Mouse (Mus musculus) liver, embryonic 14.5 days (tissue): ENCODE data around the gene Gas7. TPM values are rescaled to one million over a fixed set of nuclear protein-coding genes. Genes with fewer than 3 reads are reported as not detected.

ENCODE experiments used
- ATAC-seq: fragments of 200-750 bp; cut with Nextera tagmentation; 2 replicates; pipeline ENCODE4 v1.8.0; 2017; ENCODE audit warnings: moderate number of reproducible peaks, mild to moderate bottlenecking, moderate library complexity; ENCODE audit not compliant: insufficient read depth
- DNase-seq, 3 experiments: peaks; one replicate each; pipeline ENCODE4 v3.0.0-alpha.2; 2012 to 2013; ENCODE audit warnings: low read depth in 3 of 3, low spot score in 3 of 3
- H3K27ac ChIP-seq: fragments of 300-500 bp; sonication (generic); 2 replicates; pipeline ENCODE4 v1.5.1; 2014; ENCODE audit warnings: moderate library complexity, mild to moderate bottlenecking, control low read depth, inconsistent platforms
- H3K27me3 ChIP-seq: fragments of 300-500 bp; sonication (generic); 2 replicates; pipeline ENCODE4 v1.6.1; 2014; ENCODE audit warnings: mild to moderate bottlenecking, low read length, moderate library complexity; ENCODE audit not compliant: control insufficient read depth, insufficient read depth
- H3K36me3 ChIP-seq: fragments of 300-500 bp; sonication (generic); replicated peaks from 2 replicates; pipeline ENCODE4 v1.6.1; 2014; ENCODE audit warnings: low read depth; ENCODE audit not compliant: control insufficient read depth, insufficient read depth
- H3K4me1 ChIP-seq, 2 experiments: fragments of 200-500 bp in 1 of 2; fragments of 300-500 bp in 1 of 2; sonication (generic) in 1 of 2; replicated peaks; 2 replicates each; pipeline ENCODE4 v1.6.1; 2012 to 2014; ENCODE audit warnings: antibody characterized with exemption in 1 of 2, inconsistent platforms in 1 of 2, low read length in 1 of 2; ENCODE audit not compliant: control insufficient read depth in 2 of 2, insufficient read depth in 2 of 2
- H3K4me2 ChIP-seq: fragments of 300-500 bp; sonication (generic); 2 replicates; pipeline ENCODE4 v1.6.1; 2014; ENCODE audit warnings: low read depth, mild to moderate bottlenecking, control low read depth, moderate library complexity
- H3K4me3 ChIP-seq, 2 experiments: fragments of 200-500 bp in 1 of 2; fragments of 300-500 bp in 1 of 2; sonication (generic) in 1 of 2; 2 replicates each; pipeline ENCODE4 v1.5.1; 2012 to 2014; ENCODE audit warnings: low read depth in 2 of 2, low read length in 2 of 2, mild to moderate bottlenecking in 2 of 2, control low read depth in 1 of 2, inconsistent platforms in 1 of 2, moderate library complexity in 1 of 2; ENCODE audit not compliant: insufficient read depth in 1 of 2
- H3K9ac ChIP-seq: fragments of 300-500 bp; sonication (generic); replicated peaks from 2 replicates; pipeline ENCODE4 v1.6.1; 2014; ENCODE audit warnings: mild to moderate bottlenecking, control low read depth, moderate library complexity
- H3K9me3 ChIP-seq: fragments of 300-500 bp; sonication (generic); 2 replicates; pipeline ENCODE4 v1.6.1; 2016; ENCODE audit warnings: low read length, mixed read lengths; ENCODE audit not compliant: control insufficient read depth
- CTCF ChIP-seq: IDR thresholded peaks from 2 replicates; pipeline ENCODE4 v1.5.1; 2016; ENCODE audit warnings: antibody characterized with exemption, low read depth, control low read depth
- EP300 ChIP-seq: IDR thresholded peaks from 2 replicates; pipeline ENCODE4 v1.6.1; 2016; ENCODE audit warnings: antibody characterized with exemption, low read depth
- WGBS: fragments of 180-500 bp; shearing (Covaris S2); extraction: QIAGEN DNeasy Blood & Tissue Kit; methylation state at CpG from one replicate; pipeline ENCODE4 v1.1.7; 2014; ENCODE audit not compliant: insufficient replicate concordance; 5-methylcytosine and 5-hydroxymethylcytosine counted together
- polyA plus RNA-seq, 2 experiments: library from polyadenylated mRNA; depleted of rRNA in 1 of 2; stranded (reverse) in 1 of 2; unstranded in 1 of 2; fragments of >200 nt; fragmentation: Nextera tagmentation in 1 of 2; extraction: Ambion mirVana in 1 of 2; gene quantifications; 2 replicates each; pipeline versions ENCODE4 v1.2.1 to v1.2.3; 2012 to 2014

Gene Gas7
- polyA plus RNA-seq, 2 experiments: 0.49 to 1.1 TPM

GRCm38 (mm10) chr11:67559522-67559921 is 104.3 kb downstream of the Gas7 start:
- H3K27ac ChIP-seq: no peak overlapping the region
- WGBS: 26% methylated on average over 5 of the region's 5 CpGs
- DNase-seq: no peak
- peaks cover 0 to 23% of the 10 kb centered on the region in 2 experiments; a peak in 2 of 4 replicates for H3K4me1 ChIP-seq
- no peak overlapping the region for H3K9ac ChIP-seq
- no peak overlapping the region for H3K4me3 ChIP-seq
- H3K27me3 ChIP-seq: no peaks in the 10 kb centered on the region
- H3K36me3 ChIP-seq: no peaks in the 10 kb centered on the region
- H3K9me3 ChIP-seq: no peaks in the 10 kb centered on the region
- H3K4me2 ChIP-seq: no peak overlapping the region
- no peak for ATAC-seq
- no peak for TF ChIP-seq EP300
- no peak for TF ChIP-seq CTCF

GRCm38 (mm10) chr11:67561631-67562030 is 106.4 kb downstream of the Gas7 start:
- Histone ChIP-seq H3K27ac (no peak overlapping the region), H3K4me2 (no peak overlapping the region), H3K9me3 (no peaks in the 10 kb centered on the region), H3K27me3 (no peaks in the 10 kb centered on the region), H3K4me3 (no peak overlapping the region), H3K9ac (no peak overlapping the region), H3K36me3 (no peaks in the 10 kb centered on the region), H3K4me1 (peaks cover 0 to 23% of the 10 kb centered on the region in 2 experiments; a peak in 2 of 4 replicates)
- TF ChIP-seq CTCF (no peak), EP300 (no peak)
- 17% methylated on average over 4 of the region's 4 CpGs for whole genome bisulfite sequencing
- no peak for DNase-seq
- ATAC-seq: no peak

- H3K27ac ChIP-seq: no peak overlapping the region
- no peak for DNase-seq
- no peak overlapping the region for H3K9ac ChIP-seq
- H3K36me3 ChIP-seq: no peaks in the 10 kb centered on the region
- H3K4me1 ChIP-seq: peaks cover 0 to 23% of the 10 kb centered on the region in 2 experiments; a peak in 2 of 4 replicates
- H3K4me2 ChIP-seq: no peak overlapping the region
- WGBS: 5% methylated on average over 5 of the region's 5 CpGs
- H3K4me3 ChIP-seq: no peak overlapping the region
- TF ChIP-seq CTCF: no peak
- no peak for TF ChIP-seq EP300
- H3K27me3 ChIP-seq: no peaks in the 10 kb centered on the region
- H3K9me3 ChIP-seq: no peaks in the 10 kb centered on the region
- no peak for ATAC-seq
Observed at GRCm38 (mm10) chr11:67563141-67563540, 107.9 kb downstream of the Gas7 start.

GRCm38 (mm10) chr11:67564003-67564637 is 108.9 kb downstream of the Gas7 start:
- no peak overlapping the region for H3K4me2 ChIP-seq
- 29% methylated on average over 8 of the region's 8 CpGs for WGBS
- H3K27ac ChIP-seq: no peak overlapping the region
- H3K4me3 ChIP-seq: no peak overlapping the region
- H3K9me3 ChIP-seq: no peaks in the 10 kb centered on the region
- H3K36me3 ChIP-seq: no peaks in the 10 kb centered on the region
- TF ChIP-seq EP300: no peak
- no peak for TF ChIP-seq CTCF
- no peak for ATAC-seq
- no peak for DNase-seq
- no peaks in the 10 kb centered on the region for H3K27me3 ChIP-seq
- no peak overlapping the region for H3K9ac ChIP-seq
- peaks cover 0 to 20% of the 10 kb centered on the region in 2 experiments; a peak in 2 of 4 replicates for H3K4me1 ChIP-seq

- no peaks in the 10 kb centered on the region for H3K27me3 ChIP-seq
- H3K4me2 ChIP-seq: no peak overlapping the region
- no peak overlapping the region for H3K27ac ChIP-seq
- 67% methylated on average over 4 of the region's 4 CpGs for WGBS
- ATAC-seq (no peak), DNase-seq (no peak)
- no peak overlapping the region for H3K9ac ChIP-seq
- no peak overlapping the region for H3K4me3 ChIP-seq
- H3K4me1 ChIP-seq: peaks cover 0 to 19% of the 10 kb centered on the region in 2 experiments; a peak in 2 of 4 replicates
- no peak for TF ChIP-seq EP300
- TF ChIP-seq CTCF: no peak
- H3K9me3 ChIP-seq: no peaks in the 10 kb centered on the region
- no peaks in the 10 kb centered on the region for H3K36me3 ChIP-seq
Observed at GRCm38 (mm10) chr11:67565512-67565911, 110.3 kb downstream of the Gas7 start.
